Mouse (Mus musculus) forebrain, embryonic 14.5 days (tissue): ENCODE data around the gene Agpat3. TPM values are rescaled to one million over a fixed set of nuclear protein-coding genes. Genes with fewer than 3 reads are reported as not detected.

Experiments used
- ATAC-seq: fragments of 200-750 bp; cut with Nextera tagmentation; 2 replicates; pipeline ENCODE4 v1.8.0; 2017; ENCODE audit warnings: mild to moderate bottlenecking, moderate library complexity
- DNase-seq: peaks from one replicate; pipeline ENCODE4 v3.0.0-alpha.2; 2015; ENCODE audit warnings: low spot score
- H3K27ac ChIP-seq: fragments of 300-500 bp; sonication (generic); 2 replicates; pipeline ENCODE4 v1.5.1; 2014; ENCODE audit warnings: low read depth, mild to moderate bottlenecking, control low read depth, low read length, moderate library complexity
- H3K27me3 ChIP-seq: fragments of 300-500 bp; sonication (generic); replicated peaks from 2 replicates; pipeline ENCODE4 v1.6.1; 2014; ENCODE audit warnings: low read length, control low read depth, mixed read lengths; ENCODE audit not compliant: control insufficient read depth, insufficient read depth
- H3K36me3 ChIP-seq: fragments of 300-500 bp; sonication (generic); 2 replicates; pipeline ENCODE4 v1.6.1; 2014; ENCODE audit warnings: low read length, control low read depth; ENCODE audit not compliant: control insufficient read depth, insufficient read depth
- H3K4me1 ChIP-seq: fragments of 300-500 bp; sonication (generic); 2 replicates; pipeline ENCODE4 v1.6.1; 2014; ENCODE audit warnings: antibody characterized with exemption, low read length, control low read depth; ENCODE audit not compliant: control insufficient read depth, insufficient read depth
- H3K4me2 ChIP-seq: fragments of 300-500 bp; sonication (generic); 2 replicates; pipeline ENCODE4 v1.6.1; 2014; ENCODE audit warnings: mild to moderate bottlenecking, control low read depth, low read length
- H3K4me3 ChIP-seq: fragments of 300-500 bp; sonication (generic); 2 replicates; pipeline ENCODE4 v1.5.1; 2014; ENCODE audit warnings: low read depth, low read length, control low read depth
- H3K9ac ChIP-seq: fragments of 300-500 bp; sonication (generic); 2 replicates; pipeline ENCODE4 v1.6.1; 2014; ENCODE audit warnings: mild to moderate bottlenecking, low read length, control low read depth, moderate library complexity
- H3K9me3 ChIP-seq: fragments of 300-500 bp; sonication (generic); replicated peaks from 2 replicates; pipeline ENCODE4 v1.6.1; 2016; ENCODE audit warnings: low read length, control low read depth, mixed read lengths; ENCODE audit not compliant: control insufficient read depth
- WGBS: fragments of 180-500 bp; shearing (Covaris S2); extraction: QIAGEN DNeasy Blood & Tissue Kit; methylation state at CpG from one replicate; pipeline ENCODE4 v1.1.7; 2014; 5-methylcytosine and 5-hydroxymethylcytosine counted together
- polyA plus RNA-seq: library from polyadenylated mRNA; unstranded; fragments of >200 nt; fragmentation: Nextera tagmentation; extraction: Ambion mirVana; gene quantifications from 2 replicates; pipeline ENCODE4 v1.2.1, GENCODE M21; 2014

Agpat3 gene
- polyA plus RNA-seq, 1 experiment from 2014 or later: 46.0 TPM

GRCm38 (mm10) chr10:78355931-78356593 lies 3.8 kb upstream of the Agpat3 start:
- DNase-seq (no peak), ATAC-seq (no peak)
- Histone ChIP-seq H3K36me3 (no peaks in the 10 kb centered on the region), H3K9me3 (no peaks in the 10 kb centered on the region), H3K27me3 (no peaks in the 10 kb centered on the region), H3K4me1 (peaks cover 4% of the 10 kb centered on the region), H3K4me2 (no peak overlapping the region), H3K27ac (no peak overlapping the region), H3K4me3 (no peak overlapping the region), H3K9ac (no peak overlapping the region)
- WGBS: 86% methylated on average over 1 of the region's 1 CpGs

GRCm38 (mm10) chr10:78353196-78353595 lies 907 bp upstream of the Agpat3 start:
- Histone ChIP-seq H3K36me3 (no peaks in the 10 kb centered on the region), H3K9ac (peak overlapping the region; percentile 98; the same call in 1 of the 2 replicates), H3K4me3 (no peak overlapping the region), H3K27me3 (no peaks in the 10 kb centered on the region), H3K27ac (no peak overlapping the region), H3K4me2 (no peak overlapping the region; the same call in 1 of the 2 replicates), H3K9me3 (no peaks in the 10 kb centered on the region), H3K4me1 (peaks cover 14% of the 10 kb centered on the region)
- DNase-seq: no peak
- ATAC-seq: no peak
- 75% methylated on average over 4 of the region's 4 CpGs for WGBS

DNA sequence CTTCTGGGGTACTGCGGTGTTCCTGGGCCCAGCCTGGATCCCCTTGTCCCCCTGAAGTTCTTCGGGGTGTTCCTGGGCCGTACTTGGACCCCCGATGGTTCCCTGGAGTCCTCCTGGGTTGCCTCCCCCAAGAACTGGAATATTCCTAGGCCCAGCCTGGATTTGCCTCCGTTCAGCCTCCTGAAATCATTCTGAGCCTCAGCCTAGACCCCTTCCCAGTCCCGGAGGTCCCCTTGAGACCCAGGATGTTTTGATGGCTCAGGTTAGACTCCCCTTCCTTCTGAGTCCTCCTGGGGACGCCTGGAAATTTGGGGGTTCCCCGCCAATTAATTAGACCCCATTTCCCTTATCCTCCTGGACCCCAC lies 359 bp upstream of the Agpat3 start:
- Histone ChIP-seq H3K9ac (peak overlapping the region; percentile 98), H3K4me2 (peak overlapping the region; percentile 82), H3K4me1 (peaks cover 14% of the 10 kb centered on the region), H3K27ac (peak overlapping the region; percentile 65), H3K36me3 (no peaks in the 10 kb centered on the region), H3K9me3 (no peaks in the 10 kb centered on the region), H3K4me3 (peak overlapping the region; percentile 92), H3K27me3 (no peaks in the 10 kb centered on the region)
- no peak for DNase-seq
- ATAC-seq: no peak; the same call in 1 of the 2 replicates
- WGBS: 23% methylated on average over 8 of the region's 8 CpGs

DNA sequence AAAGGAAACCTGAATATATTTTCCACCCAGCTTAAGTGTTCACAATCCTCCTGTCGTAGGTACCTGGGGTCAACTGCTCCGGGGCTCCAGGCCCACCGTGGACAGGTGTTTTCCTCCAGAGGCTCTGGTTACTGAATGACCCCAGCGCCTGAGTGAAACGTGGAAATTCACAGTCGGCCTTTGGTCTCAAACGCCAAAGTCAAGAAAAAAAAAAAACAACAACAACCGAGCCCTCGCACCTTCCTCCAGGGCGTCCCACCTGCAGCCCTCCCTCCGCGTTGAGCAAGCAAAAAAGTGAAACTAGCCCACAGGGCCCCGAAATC lies 764 bp downstream of the Agpat3 start:
- ATAC-seq (no peak), DNase-seq (no peak)
- WGBS: 1% methylated on average over 13 of the region's 13 CpGs
- H3K9me3 ChIP-seq: no peaks in the 10 kb centered on the region
- H3K36me3 ChIP-seq: 0 out of 2 replicates have a peak, but pooled peaks cover 2% of the 10 kb centered on the region
- no peaks in the 10 kb centered on the region for H3K27me3 ChIP-seq
- peaks cover 14% of the 10 kb centered on the region for H3K4me1 ChIP-seq
- H3K9ac ChIP-seq: peak overlapping the region; percentile 98
- H3K4me2 ChIP-seq: peak overlapping the region; percentile 82
- peak overlapping the region; percentile 92 for H3K4me3 ChIP-seq
- H3K27ac ChIP-seq: no peak overlapping the region; the same call in 1 of the 2 replicates

DNA sequence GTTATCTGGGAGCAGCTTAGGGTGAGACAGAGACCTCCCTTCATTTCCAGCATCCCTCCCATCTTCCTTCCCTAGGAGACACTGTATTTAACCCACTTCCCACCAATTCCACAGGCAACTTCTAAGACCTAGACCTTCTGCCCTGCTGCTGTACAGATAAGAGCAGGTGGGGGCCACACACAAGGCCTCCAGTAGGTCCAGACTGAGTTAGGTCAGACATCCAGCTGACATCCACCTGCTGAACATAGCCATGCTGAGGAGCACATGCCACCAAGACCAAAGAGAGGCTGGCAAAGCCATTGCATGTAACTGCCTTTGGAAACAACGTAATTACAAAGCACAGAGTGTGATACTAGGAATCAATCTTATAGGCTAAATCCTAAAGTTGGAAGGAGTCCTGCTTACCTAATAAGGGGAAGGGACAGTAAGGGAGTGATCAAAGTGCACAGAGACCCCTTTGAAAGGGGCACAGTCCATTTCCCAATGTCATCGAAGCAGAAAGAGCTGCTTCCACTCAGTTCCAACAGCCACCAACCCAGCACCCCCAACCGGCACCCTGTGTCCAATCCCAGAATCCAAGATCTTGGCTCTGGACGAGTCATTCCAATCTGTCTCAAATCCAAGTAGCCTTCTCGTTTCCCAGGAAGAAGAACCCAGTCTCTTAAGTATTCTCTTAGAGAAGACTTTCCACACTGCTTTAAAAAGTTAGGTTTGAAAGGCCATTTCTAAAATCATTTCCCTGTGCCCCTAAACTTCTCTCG lies 1.3 kb downstream of the Agpat3 start:
- peak overlapping the region; percentile 82 for H3K4me2 ChIP-seq

DNA sequence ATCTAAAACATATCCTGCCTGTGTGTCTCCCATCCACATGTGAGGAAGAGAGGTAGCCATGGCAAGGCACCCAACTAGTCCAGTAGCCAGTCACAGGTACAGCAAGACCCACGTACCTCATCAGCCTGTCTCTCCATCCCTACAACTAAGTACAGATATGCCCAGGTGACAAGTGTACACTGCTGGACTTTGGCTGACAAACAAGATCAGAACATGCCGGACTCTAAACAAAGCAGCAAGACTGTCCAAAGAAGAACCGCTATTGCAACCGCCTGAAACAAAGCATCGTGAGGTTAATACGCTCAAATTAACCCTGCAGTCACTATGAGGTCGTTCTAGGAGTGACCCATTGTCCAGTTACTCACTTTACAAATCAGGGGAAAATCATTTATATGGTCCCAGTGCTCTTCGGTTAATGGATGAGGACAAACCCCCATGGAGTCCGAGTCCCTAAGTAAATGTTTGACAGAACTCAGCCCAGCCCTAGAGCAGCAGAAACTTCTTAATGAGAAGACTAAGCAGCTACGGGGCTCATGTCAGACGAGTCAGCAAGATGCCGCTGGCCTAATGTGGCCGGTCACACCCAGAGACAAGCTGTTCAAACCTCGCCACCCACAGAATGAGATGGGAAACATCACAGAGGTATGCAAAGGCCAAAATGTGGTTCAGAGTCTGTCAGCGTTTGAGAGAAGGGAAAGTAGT lies 2.7 kb downstream of the Agpat3 start:
- 69% methylated on average over 15 of the region's 15 CpGs for WGBS
- no peak overlapping the region for H3K4me2 ChIP-seq
- DNase-seq: no peak
- H3K9ac ChIP-seq: no peak overlapping the region; the same call in 1 of the 2 replicates
- H3K27me3 ChIP-seq: no peaks in the 10 kb centered on the region
- peaks cover 14% of the 10 kb centered on the region for H3K4me1 ChIP-seq
- H3K9me3 ChIP-seq: no peaks in the 10 kb centered on the region
- ATAC-seq: no peak
- no peak overlapping the region for H3K27ac ChIP-seq
- 0 out of 2 replicates have a peak, but pooled peaks cover 2% of the 10 kb centered on the region for H3K36me3 ChIP-seq
- H3K4me3 ChIP-seq: no peak overlapping the region

More for the DNA sequence above, 1.3 kb downstream of the Agpat3 start:
- 19% methylated on average over 6 of the region's 6 CpGs for WGBS
- ATAC-seq: no peak
- H3K36me3 ChIP-seq: 0 out of 2 replicates have a peak, but pooled peaks cover 2% of the 10 kb centered on the region
- H3K9me3 ChIP-seq: no peaks in the 10 kb centered on the region
- H3K9ac ChIP-seq: peak overlapping the region; percentile 98
- H3K27me3 ChIP-seq: no peaks in the 10 kb centered on the region
- peak overlapping the region; percentile 92 for H3K4me3 ChIP-seq
- no peak overlapping the region for H3K27ac ChIP-seq
- DNase-seq: no peak
- H3K4me1 ChIP-seq: peaks cover 14% of the 10 kb centered on the region

DNA sequence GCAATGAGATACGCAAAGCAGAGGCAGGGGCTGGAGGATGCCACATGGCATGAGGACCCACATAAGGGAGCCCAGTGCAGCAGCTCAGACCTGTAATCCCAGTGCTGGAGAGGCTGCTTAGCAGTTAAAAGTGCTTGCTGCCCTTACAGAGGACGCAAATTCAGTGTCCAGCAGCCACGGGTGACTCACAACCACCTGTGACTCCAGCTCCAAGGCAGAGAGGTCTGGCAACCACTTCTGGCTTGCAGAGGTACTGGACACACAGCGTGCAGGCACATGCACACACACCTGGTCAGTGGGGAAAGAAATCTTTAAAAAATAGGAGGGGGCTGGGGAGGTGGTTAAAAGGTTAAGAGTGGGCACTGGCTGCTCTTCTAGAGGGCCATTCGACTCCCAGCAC lies 4.1 kb downstream of the Agpat3 start:
- DNase-seq (no peak), ATAC-seq (no peak)
- Histone ChIP-seq H3K9ac (no peak overlapping the region), H3K36me3 (0 out of 2 replicates have a peak, but pooled peaks cover 2% of the 10 kb centered on the region), H3K9me3 (no peaks in the 10 kb centered on the region), H3K4me2 (no peak overlapping the region), H3K27ac (no peak overlapping the region), H3K4me1 (peaks cover 14% of the 10 kb centered on the region), H3K4me3 (no peak overlapping the region), H3K27me3 (no peaks in the 10 kb centered on the region)
- WGBS: 87% methylated on average over 5 of the region's 5 CpGs

GRCm38 (mm10) chr10:78347486-78347885 lies 4.8 kb downstream of the Agpat3 start:
- Histone ChIP-seq H3K27ac (no peak overlapping the region), H3K4me1 (peaks cover 14% of the 10 kb centered on the region), H3K36me3 (0 out of 2 replicates have a peak, but pooled peaks cover 2% of the 10 kb centered on the region), H3K4me3 (no peak overlapping the region), H3K9me3 (no peaks in the 10 kb centered on the region), H3K4me2 (no peak overlapping the region), H3K9ac (no peak overlapping the region), H3K27me3 (no peaks in the 10 kb centered on the region)
- ATAC-seq (no peak), DNase-seq (no peak)
- 80% methylated on average over 6 of the region's 6 CpGs for WGBS
